ENCODE assay signal across 29 mouse cellular contexts in the genomic region with DNA sequence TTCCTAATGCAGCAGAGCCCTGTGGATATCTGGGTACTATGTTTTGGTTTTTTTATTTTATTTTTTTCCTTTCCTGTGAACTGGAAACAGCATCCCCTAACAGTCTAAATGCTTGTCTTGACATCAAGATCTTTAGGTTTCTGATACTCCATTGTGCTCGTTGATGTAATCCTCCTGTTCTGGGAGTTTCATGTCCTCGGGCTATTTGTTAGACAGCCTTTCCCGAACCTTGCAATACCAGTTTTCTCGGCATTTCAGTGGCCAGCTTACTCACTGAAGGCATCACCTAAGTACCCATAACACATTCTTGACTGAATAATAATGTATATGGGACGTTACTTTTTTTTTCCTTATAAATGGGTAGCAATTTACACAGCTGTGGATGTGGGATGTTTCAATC.
DNase-seq lines count a peak whose midpoint lies in the region; ATAC-seq lines count a peak whose summit lies in the region.
"Had no signal": no experiment of that assay in that cellular context is flagged by ENCODE, and none has a peak within 500 bp of the region (broad histone marks: within the 10 kb centered on the region; RNA-seq: fewer than 3 reads in every experiment).

No protein-coding gene starts in this region.

- 50% methylated on average over 5 of the region's 5 CpGs for WGBS in neural tube, embryonic 13.5 days
- WGBS in neural tube, embryonic 15.5 days, result 50% methylated on average over 5 of the region's 5 CpGs
- 37% methylated on average over 5 of the region's 5 CpGs for WGBS in embryonic facial prominence, embryonic 14.5 days
- WGBS in heart, embryonic 11.5 days (ENCODE audit: insufficient replicate concordance), result 71% methylated on average over 5 of the region's 5 CpGs

- H3K9ac ChIP-seq in neural tube, embryonic 13.5 days, result no peak overlapping the region
- no peak overlapping the region for H3K9ac ChIP-seq in neural tube, embryonic 15.5 days (replicated peaks)
- H3K9ac ChIP-seq in embryonic facial prominence, embryonic 14.5 days (ENCODE audit: low read depth, low read length), result no peak overlapping the region
- H3K9ac ChIP-seq in heart, embryonic 11.5 days (ENCODE audit: low read depth, low read length), result no peak overlapping the region
- H3K9ac ChIP-seq: embryonic facial prominence, embryonic 13.5 days; forebrain, embryonic 13.5 days; hindbrain, embryonic 12.5 days had no signal

- H3K4me2 ChIP-seq in neural tube, embryonic 13.5 days, result no peak overlapping the region
- H3K4me2 ChIP-seq in neural tube, embryonic 15.5 days, result no peak overlapping the region; the same call in 1 of the 2 replicates
- no peak overlapping the region for H3K4me2 ChIP-seq in embryonic facial prominence, embryonic 14.5 days (ENCODE audit: low read depth, low read length)
- no peak overlapping the region for H3K4me2 ChIP-seq in heart, embryonic 11.5 days
- H3K4me2 ChIP-seq: embryonic facial prominence, embryonic 13.5 days; forebrain, embryonic 13.5 days; hindbrain, embryonic 12.5 days had no signal

- DNase-seq in embryo, embryonic 11 days, result peak; percentile 19
- no peak for DNase-seq in embryo, embryonic 9.5 days (ENCODE audit: extremely low spot score)
- DNase-seq in embryonic facial prominence, embryonic 14.5 days (ENCODE audit: low spot score), result peak; percentile 60
- no peak for DNase-seq in gastrocnemius, postnatal 10 days
- DNase-seq: adrenal gland, postnatal 10 days; adrenal gland, postnatal 36 days; B cell, adult 2 months; cerebellum, adult 11 months; cerebellum, adult 2 months; cerebellum, adult 9-11 months; cerebellum, postnatal 36 days; gastrocnemius, postnatal 36 days; heart, adult 2 months; kidney, adult 18-20 months had no signal

- H3K4me1 ChIP-seq in neural tube, embryonic 13.5 days (replicated peaks), result peaks cover 38% of the 10 kb centered on the region
- peaks cover 8% of the 10 kb centered on the region; the same call in 1 of the 2 replicates for H3K4me1 ChIP-seq in neural tube, embryonic 15.5 days
- H3K4me1 ChIP-seq in embryonic facial prominence, embryonic 14.5 days (ENCODE audit: control insufficient read depth, insufficient read depth, low read length), result no peaks in the 10 kb centered on the region
- H3K4me1 ChIP-seq in heart, embryonic 11.5 days (ENCODE audit: control insufficient read depth, insufficient read depth, low read length), result no peaks in the 10 kb centered on the region
- H3K4me1 ChIP-seq: embryonic facial prominence, embryonic 13.5 days; heart, embryonic 10.5 days had no signal

- no peaks in the 10 kb centered on the region for H3K36me3 ChIP-seq in neural tube, embryonic 13.5 days
- H3K36me3 ChIP-seq in neural tube, embryonic 15.5 days, result no peaks in the 10 kb centered on the region
- no peaks in the 10 kb centered on the region for H3K36me3 ChIP-seq in embryonic facial prominence, embryonic 14.5 days (ENCODE audit: control insufficient read depth, insufficient read depth, low read length)
- H3K36me3 ChIP-seq in heart, embryonic 11.5 days (ENCODE audit: control insufficient read depth, insufficient read depth, low read length), result no peaks in the 10 kb centered on the region
- H3K36me3 ChIP-seq: embryonic facial prominence, embryonic 13.5 days; forebrain, embryonic 10.5 days; G1E; heart, embryonic 10.5 days; hindbrain, embryonic 12.5 days had no signal

- no peak overlapping the region for H3K4me3 ChIP-seq in neural tube, embryonic 13.5 days
- no peak overlapping the region for H3K4me3 ChIP-seq in neural tube, embryonic 15.5 days (replicated peaks)
- H3K4me3 ChIP-seq in embryonic facial prominence, embryonic 14.5 days (ENCODE audit: low read depth, low read length), result no peak overlapping the region
- H3K4me3 ChIP-seq in heart, embryonic 11.5 days (ENCODE audit: low read depth, low read length), result no peak overlapping the region
- H3K4me3 ChIP-seq: embryonic facial prominence, embryonic 13.5 days; forebrain, embryonic 10.5 days; forebrain, embryonic 13.5 days; heart, adult 2 months; heart, embryonic 10.5 days; hindbrain, embryonic 12.5 days had no signal

- H3K27ac ChIP-seq in neural tube, embryonic 13.5 days (replicated peaks), result 0 out of 2 replicates have a peak overlapping the region, but pooled peaks have one; percentile 5
- H3K27ac ChIP-seq in neural tube, embryonic 15.5 days (replicated peaks), result no peak overlapping the region
- H3K27ac ChIP-seq in embryonic facial prominence, embryonic 14.5 days (replicated peaks; ENCODE audit: low read depth, low read length), result no peak overlapping the region
- no peak overlapping the region for H3K27ac ChIP-seq in heart, embryonic 11.5 days (ENCODE audit: low read depth, low read length)
- H3K27ac ChIP-seq: embryonic facial prominence, embryonic 13.5 days; forebrain, embryonic 10.5 days; forebrain, embryonic 13.5 days; heart, adult 2 months; heart, embryonic 10.5 days; hindbrain, embryonic 12.5 days; hindbrain, postnatal 0 days had no signal

- peak; percentile 43; the same call in 1 of the 2 replicates for ATAC-seq in neural tube, embryonic 13.5 days (ENCODE audit: low read depth)
- ATAC-seq in neural tube, embryonic 15.5 days (ENCODE audit: low FRiP score), result no peak; the same call in 1 of the 2 replicates
- ATAC-seq in embryonic facial prominence, embryonic 14.5 days (ENCODE audit: low read depth), result 0 out of 2 replicates have a peak, but pooled peaks have one; percentile 37
- ATAC-seq in heart, embryonic 11.5 days (replicated peaks; ENCODE audit: insufficient number of reproducible peaks, low FRiP score, low TSS enrichment), result no peak
- ATAC-seq: forebrain, embryonic 13.5 days; forebrain, embryonic 16.5 days; hindbrain, postnatal 0 days; inflammation-experienced regulatory T-cells, adult 6 months; intestine, embryonic 16.5 days; Patski had no signal

- no peaks in the 10 kb centered on the region for H3K9me3 ChIP-seq in neural tube, embryonic 13.5 days
- H3K9me3 ChIP-seq in neural tube, embryonic 15.5 days (replicated peaks), result no peaks in the 10 kb centered on the region
- no peaks in the 10 kb centered on the region for H3K9me3 ChIP-seq in embryonic facial prominence, embryonic 14.5 days (ENCODE audit: control insufficient read depth, low read length)
- H3K9me3 ChIP-seq in heart, embryonic 11.5 days (replicated peaks; ENCODE audit: control insufficient read depth, low read length), result no peaks in the 10 kb centered on the region
- H3K9me3 ChIP-seq: embryonic facial prominence, embryonic 13.5 days; forebrain, embryonic 10.5 days; forebrain, embryonic 13.5 days; heart, embryonic 10.5 days; hindbrain, embryonic 12.5 days had no signal

- no peaks in the 10 kb centered on the region for H3K27me3 ChIP-seq in neural tube, embryonic 13.5 days
- H3K27me3 ChIP-seq in neural tube, embryonic 15.5 days (replicated peaks), result no peaks in the 10 kb centered on the region
- H3K27me3 ChIP-seq in embryonic facial prominence, embryonic 14.5 days (replicated peaks; ENCODE audit: control insufficient read depth, insufficient read depth, low read length), result no peaks in the 10 kb centered on the region
- no peaks in the 10 kb centered on the region for H3K27me3 ChIP-seq in heart, embryonic 11.5 days (ENCODE audit: control insufficient read depth, insufficient read depth, low read length)
- H3K27me3 ChIP-seq: CH12.LX; embryonic facial prominence, embryonic 13.5 days; forebrain, embryonic 13.5 days; hindbrain, embryonic 12.5 days; Patski had no signal

Comparison
In these comparisons a context has a peak if more than half of its experiments do, and no peak if none do; other contexts are left out.
1. DNase-seq: peak in embryo, embryonic 11 days (single experiment) and embryonic facial prominence, embryonic 14.5 days (single experiment); none in embryo, embryonic 9.5 days (single experiment) and gastrocnemius, postnatal 10 days (single experiment).
2. ATAC-seq: peak in neural tube, embryonic 13.5 days (single experiment) and embryonic facial prominence, embryonic 14.5 days (single experiment); none in neural tube, embryonic 15.5 days (single experiment) and heart, embryonic 11.5 days (single experiment).